Mouse (Mus musculus): ENCODE data around the gene Gm21985.

DNA sequence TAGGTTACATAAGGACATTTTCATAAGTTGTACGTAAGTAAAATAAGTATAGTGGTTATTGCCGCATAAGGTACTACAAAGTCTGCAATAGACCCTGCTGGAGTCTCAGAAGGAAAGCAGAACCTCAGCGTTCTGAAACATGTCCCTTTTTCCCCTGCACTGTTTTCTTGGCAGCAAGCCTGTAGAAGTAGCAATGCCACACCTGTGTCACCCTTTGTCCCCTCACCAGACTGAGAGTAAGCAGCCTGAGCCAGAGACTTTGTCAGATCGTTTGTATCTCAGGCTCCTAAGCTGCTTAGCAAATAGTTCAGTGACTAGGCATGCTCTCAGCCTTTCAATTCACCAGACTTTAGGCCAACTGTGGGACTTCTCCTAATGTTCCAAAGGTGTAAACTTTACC lies 20.9 kb downstream of the Gm21985 start:
- TF ChIP-seq SMC3 (IDR thresholded peaks at IDR 0.05; ENCODE audit: low read depth, low read length) = no peak
- no peak for TF ChIP-seq CTCF (conservative IDR thresholded peaks at IDR 0.05 in 1 of 2, IDR thresholded peaks at IDR 0.05 in 1 of 2; ENCODE audit: low read depth in 2 of 2, low read length in 2 of 2)
- no peak for TF ChIP-seq HCFC1 (IDR thresholded peaks at IDR 0.05; ENCODE audit: low read depth, low read length)
- no peak for TF ChIP-seq ZKSCAN1 (IDR thresholded peaks at IDR 0.05; ENCODE audit: borderline replicate concordance, low read depth, low read length)
- no peak for TF ChIP-seq POLR2A (IDR thresholded peaks at IDR 0.05; ENCODE audit: low read depth, low read length)
- TF ChIP-seq MAFK (IDR thresholded peaks at IDR 0.05; ENCODE audit: insufficient replicate concordance, low read length) = no peak
- no peak for TF ChIP-seq MYC (IDR thresholded peaks at IDR 0.05; ENCODE audit: low read depth, low read length)
- no peak for TF ChIP-seq TBP (conservative IDR thresholded peaks at IDR 0.05; ENCODE audit: low read depth, low read length)
- TF ChIP-seq GABPA (IDR thresholded peaks at IDR 0.05; ENCODE audit: insufficient replicate concordance, low read depth, low read length) = no peak
- no peak for TF ChIP-seq CHD2 (IDR thresholded peaks at IDR 0.05; ENCODE audit: low read length)
- no peak for TF ChIP-seq ZC3H11A (IDR thresholded peaks at IDR 0.05; ENCODE audit: low read depth, low read length)
- TF ChIP-seq MAX (IDR thresholded peaks at IDR 0.05; ENCODE audit: low read length) = no peak
